Mouse (Mus musculus): ENCODE data around the gene Apoc3.

The Apoc3 gene

DNA sequence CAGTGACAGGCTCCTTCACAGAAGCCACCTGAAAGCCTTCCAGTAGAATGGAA is at the start of gene Apoc3:
Apoc3 (minus strand) TSS at position 41 of the 53 bp plus-strand sequence.
- no peak for DNase-seq

DNA sequence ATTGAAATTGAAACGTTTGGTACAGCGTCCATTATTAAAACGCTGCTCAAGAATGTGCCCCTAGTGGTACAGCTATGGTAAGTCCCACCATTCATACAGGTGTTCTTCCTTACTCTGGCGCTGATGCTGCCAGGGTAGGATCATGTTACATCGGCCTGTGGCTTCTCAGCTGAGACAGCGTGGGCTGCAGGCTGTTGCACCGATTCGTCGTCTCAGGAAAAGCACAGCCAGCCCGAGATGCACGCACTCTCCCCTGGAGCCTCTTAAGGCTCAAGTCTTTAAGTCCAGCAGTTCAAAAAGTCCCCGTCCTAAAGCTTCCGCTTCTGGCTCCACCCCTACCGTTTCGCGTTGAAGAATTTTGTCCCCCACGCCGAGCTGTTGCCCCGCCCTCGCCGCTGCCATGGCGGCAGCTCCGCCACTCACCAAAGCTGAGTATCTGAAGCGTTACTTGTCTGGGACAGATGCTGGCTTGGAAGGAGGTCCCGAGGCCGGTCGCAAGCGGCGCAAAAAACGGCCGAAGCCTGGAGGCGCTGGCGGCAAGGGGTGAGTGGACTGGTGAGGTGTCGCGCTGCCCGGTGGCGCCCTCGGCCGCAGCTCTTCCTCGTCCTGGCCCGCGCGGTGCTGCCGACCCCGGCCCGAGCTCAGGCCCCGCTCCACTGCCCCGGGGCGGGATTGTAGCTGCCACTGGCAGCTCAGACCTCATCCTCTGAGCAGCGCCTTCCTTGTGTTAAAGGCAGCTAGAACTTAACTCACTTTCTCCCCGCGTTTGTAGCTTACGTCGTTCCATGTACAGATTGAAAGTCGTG is 47.4 kb upstream of the Apoc3 start, which contains the start of gene Bud13:
Bud13 (plus strand) TSS at position 378 of the 806 bp plus-strand sequence.
- DNase-seq = peak; percentile 92

DNA sequence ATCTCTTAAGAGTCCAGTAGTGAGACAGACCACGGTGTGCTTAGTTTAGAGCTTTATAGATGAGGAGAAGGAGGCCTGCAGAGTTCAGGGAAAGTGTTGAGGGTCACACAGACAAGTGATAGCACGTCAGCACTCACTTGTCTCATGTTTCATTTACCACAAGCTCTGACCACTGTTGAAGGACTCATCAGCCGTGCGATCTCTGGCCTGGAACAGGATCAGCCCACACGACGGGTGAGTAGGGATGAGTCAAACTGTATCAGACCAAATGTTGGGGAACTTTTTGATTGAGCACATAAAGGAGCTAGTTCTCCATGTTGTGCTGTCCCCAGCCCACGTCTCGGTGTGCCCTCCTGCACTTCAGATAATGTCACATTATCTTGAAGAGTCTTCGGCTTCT is 39.1 kb upstream of the Apoc3 start:
- no peak for DNase-seq

DNA sequence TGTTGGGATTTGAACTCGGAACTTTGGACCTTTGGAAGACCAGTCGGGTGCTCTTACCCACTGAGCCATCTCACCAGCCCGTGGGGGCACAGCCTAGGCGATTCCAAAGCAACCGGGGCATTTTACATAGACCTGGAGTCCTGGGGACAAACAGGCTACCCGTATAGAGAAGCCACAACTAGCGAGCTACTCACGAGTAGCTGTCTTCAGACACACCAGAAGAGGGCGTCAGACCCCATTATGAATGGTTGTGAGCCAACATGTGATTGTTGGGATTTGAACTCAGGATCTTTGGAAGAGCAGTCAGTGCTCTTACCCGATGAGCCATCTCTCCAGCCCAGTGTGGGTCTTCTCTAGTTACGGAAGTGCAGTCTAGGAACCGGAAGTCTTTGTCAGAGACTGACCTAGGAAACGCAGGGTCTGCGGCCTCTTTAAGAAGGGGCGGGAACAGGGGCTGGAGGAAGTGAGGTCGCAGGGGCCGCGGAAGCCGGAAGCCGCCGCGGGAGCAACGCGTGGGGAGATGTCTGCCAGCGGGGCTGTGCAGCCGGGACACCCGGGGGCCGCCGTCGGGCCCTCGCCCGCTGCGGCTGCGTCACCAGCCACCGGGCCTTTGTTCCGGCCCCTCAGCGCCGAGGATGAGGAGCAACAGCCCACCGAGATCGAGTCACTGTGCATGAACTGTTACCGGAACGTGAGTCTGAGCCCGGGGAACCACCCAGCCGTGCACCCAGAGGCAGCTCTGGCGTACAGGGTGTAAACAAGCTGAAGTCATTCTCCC is 37.4 kb upstream of the Apoc3 start, which contains the start of gene Zpr1:
Zpr1 (plus strand) TSS at position 388 of the 778 bp plus-strand sequence.
- DNase-seq = peak; percentile 93

DNA sequence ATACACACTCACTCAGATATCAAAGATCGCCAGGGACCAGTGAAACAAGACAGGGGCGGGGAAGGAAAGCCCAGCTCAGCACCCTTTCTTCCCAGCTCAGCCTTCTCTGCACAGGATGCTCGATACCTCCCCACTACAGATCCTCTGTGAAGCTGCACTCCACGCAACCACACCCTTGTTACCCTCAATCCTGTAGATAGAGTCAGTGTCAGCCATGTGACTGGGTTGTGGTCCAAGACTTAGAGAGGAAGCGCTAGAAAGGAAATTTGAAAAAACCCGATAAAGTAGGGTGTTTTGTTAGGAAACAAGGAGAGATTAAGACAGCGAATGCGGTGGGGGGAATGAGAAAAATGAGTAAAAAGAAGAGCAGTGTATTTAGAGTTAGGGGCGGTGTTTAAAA is 36.6 kb upstream of the Apoc3 start:
- no peak for DNase-seq

DNA sequence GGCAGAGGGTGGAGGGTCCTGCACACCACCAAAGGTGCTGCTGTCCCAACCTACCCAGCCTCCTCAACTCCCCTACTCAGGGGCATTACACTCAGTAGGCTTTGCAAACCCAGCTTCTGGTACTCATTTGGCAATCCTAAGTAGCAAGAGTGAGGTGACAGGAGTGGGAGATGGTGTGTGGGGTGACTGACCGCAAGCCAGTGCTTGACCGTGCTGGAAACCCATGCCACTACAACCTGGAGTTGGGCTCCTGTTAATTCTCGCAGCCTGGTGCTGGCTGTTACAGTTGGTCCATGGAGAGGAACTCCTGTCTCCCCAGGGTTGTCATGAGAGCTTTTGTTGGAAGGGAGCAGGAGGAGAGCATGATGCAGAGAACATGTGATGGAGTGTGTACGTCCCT is 35.3 kb upstream of the Apoc3 start:
- no peak for DNase-seq

DNA sequence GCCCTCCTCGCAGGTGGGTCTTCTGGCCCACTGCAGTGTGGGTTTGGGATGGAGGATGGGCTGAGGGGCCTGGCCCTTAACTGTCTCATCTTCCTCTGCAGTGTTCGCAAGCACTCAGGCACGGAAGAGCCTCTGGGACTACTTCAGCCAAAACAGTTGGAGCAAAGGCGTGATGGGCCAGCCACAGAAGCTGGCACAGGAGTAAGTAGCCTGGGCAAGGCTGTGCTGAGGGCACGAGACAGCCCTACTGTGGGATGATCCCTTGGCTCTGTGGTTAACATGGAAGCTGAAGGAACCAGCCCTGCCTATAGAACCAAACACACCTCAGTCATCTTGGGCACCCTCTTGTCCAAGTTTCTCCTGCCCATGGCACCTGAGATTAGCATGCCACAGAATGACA is 33.7 kb upstream of the Apoc3 start:
- no peak for DNase-seq

DNA sequence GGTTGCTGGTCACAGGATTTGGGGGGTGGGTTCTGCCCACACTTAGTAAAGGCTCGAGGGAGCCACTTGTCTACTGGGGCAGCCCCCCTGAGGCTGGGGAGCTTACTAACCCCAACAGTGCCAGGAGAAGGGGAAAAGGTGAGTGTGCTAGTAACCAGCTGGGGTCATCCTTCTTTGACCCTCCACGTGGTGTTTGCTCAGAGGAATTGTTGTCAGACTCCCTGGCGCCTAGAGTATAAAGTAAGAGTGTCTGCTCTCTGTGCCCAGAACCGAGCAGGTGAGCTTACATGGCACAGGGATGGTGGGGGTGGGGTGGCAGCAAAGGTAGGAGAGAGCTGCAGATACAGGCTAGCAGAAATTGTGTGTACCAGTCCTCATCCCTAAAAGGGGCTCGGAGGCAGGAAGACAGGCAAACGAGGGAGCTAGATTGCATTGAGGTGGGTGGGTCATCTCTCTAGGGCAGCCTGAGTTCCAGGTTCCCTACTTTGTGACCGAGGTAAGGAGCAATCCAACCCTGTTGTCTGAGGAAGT is 33.0 kb upstream of the Apoc3 start, which contains the start of gene Apoa5:
Apoa5 (plus strand) TSS at position 291 of the 531 bp plus-strand sequence.
- no peak for DNase-seq

DNA sequence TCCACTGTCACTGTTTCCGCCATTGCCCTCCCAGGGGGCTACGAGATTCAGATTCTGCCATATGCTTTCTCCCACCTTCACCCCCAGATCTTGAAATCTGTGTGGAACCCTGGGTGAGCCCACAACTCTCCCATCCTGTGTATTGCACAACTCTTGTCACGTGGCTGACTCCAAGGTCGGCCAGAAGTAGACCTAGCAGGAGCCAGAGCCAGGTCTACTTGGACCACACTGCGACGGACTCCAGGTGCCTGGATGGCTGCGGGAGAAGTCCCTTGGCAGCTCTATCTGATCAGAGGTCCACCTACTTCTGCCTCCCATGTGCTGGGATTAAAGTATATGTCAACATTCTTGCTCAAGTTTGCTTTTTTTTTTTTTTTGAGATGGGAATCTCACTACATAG is 25.7 kb upstream of the Apoc3 start:
- no peak for DNase-seq

DNA sequence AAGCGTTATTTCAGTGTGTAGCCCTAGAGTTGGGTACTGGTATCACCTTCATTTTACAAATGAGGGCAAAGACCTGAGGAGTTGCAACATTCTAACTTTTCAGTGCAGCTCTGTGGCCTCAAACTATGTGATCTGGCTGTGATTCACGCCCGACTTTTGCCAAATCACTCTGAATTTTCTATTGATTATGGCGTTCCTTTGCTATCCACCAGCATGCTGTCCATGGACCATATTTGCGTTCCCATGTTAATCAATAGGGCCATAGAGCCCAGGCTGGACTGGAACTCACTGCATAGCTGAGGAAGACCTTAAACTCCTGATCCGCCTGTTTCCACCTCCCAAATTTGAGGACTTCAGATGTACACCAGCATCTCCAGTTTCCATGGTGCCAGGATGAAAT is 23.7 kb upstream of the Apoc3 start:
- DNase-seq = no peak

DNA sequence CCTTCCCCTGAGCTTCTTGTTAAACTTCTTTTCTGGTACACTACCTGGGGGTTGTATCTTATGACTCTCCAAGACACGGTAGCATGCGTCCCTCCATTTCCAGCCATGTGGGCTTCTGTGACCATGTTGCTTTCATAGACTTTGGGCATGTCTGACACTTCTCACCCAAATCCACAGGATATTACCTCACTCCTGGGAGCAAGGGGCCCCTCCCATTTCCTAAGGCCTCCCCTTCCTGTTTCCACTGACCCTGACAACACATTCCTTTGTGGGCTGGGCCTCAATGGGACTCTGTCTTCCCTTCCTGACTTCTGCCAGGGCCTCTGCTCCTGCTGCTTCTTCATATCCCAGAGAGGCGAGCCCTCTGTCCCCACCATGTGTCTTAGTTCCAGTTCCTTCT is 22.1 kb upstream of the Apoc3 start:
- no peak for DNase-seq

DNA sequence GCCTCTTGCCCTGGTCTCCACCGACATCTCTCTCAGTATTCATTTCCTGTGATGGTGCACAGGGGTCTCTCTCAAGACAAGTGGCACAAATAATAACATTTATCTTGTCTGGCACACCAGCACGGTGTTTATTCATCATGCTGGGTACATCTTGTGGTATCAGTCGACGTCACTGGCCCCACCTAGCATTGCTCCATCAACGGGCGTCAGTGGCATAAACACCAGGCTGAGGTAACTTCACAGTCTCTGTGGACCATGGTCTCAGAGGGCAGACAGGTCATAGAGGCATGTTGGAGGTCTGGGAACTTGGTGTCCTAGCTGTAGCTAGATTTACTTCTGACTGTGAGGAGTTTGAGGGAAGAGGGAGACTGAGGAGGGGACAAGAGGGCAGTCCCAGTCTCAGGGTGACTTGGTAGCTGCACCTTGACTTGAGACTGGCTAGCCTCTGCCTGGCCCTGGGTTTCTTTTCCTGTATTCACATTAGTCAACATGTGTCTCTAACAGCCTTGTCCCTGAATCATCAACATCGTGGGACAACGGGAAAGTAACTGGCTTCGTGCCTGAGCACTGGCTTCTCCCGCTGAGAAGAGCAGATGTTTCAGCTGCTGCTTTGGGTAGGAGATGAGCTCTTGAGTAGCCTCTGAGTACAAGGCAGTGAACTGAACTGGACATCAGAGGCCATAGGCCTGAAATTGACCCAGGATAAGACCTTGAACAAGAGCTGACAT is 21.4 kb upstream of the Apoc3 start:
- DNase-seq = no peak

DNA sequence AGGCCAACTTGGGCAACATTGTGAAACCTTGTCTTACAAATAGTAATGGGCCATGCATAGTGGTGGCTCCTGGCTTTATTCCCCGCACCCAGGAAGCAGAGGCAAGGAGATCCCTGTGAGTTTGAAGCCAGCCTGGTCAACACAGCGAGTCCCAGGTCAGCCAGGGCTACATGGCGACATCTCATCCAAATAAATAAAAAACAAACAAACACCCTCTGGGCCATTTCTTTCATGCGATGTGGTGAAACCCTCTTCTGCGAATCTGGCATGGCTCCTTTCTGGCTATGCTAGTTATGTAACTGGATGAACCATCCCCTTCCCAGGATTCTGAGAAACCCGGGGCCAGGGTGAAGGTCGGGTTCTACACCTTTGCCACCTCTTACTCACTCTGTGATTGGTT is 20.7 kb upstream of the Apoc3 start:
- DNase-seq = no peak

DNA sequence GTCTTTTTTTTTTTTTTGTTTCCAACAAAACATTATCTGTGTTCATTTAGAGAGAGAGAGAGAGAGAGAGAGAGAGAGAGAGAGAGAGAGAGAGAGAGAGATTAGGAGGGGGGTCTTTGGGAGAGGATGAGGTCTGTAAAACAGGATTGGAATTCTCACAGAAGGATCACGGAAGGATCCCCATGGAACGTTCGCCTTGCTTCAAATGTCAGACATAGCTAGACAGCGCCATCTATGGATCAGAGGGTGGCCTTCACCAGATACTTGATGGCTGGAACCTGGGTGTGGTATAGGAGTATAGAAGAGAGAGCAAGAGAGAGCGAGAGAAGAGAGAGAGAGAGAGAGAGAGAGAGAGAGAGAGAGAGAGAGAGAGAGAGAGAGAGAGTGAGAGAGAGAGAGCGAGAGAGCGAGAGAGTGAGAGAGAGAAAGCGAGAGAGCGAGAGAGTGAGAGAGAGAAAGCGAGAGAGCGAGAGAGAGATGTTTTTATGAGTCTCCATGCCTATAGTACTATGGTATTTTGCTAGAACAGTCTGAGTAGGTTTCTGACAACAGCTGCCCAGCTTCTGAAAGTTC is 11.4 kb upstream of the Apoc3 start:
- DNase-seq = peak; percentile 70

DNA sequence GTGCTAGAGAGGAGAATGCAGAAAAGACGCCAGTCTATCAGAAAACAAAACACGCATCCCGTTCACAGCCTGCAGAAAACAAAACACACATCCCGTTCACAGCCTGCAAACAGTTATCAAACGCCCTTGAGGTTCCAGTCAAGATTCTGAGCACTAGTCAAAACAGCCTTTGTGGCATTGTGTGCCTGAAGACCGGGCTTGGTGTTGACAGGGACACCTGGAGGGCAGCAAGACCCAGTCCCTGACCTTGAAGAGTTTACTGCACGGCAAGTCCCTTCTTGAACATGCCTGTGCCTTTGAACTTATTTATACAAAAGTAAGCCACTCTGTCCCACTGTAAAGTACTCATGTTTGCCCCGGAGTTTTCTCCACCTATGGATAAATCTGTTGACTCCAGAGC is 8.1 kb upstream of the Apoc3 start:
- DNase-seq = no peak

DNA sequence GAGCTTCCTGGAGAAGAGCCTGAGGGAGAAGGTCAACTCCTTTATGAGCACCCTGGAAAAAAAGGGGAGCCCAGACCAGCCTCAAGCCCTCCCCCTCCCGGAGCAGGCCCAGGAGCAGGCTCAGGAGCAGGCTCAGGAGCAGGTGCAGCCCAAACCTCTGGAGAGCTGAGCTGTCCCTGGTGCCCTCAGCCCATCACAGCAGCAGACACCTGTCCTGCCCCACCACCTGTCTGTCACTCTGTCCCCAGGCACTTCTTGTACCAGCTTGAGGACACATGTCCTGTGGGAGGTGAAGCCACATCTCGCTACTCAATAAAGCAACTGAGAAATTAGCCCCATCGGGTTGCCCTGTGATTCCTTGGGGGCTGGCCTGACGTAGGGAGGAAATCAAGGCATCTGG is 7.7 kb upstream of the Apoc3 start:
- no peak for DNase-seq

DNA sequence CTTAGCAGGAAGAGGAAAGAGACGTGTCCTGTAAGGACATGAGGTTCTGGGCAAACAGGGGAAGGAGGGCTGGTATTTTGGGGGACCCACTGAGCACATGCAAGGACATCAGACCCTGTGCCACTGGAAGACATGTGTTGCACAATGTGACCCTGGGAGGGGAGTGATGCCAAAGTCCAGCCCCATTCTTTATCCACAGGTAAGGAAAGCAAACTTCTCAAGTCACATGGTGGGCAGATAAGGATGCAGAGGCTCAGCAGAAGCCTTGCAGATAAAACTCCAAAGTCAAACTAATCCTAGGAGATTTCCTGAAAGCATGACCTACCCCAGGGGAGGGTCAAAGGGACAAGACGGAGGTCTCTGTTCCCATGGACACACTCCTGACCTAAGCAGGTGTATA is 6.4 kb upstream of the Apoc3 start:
- DNase-seq = no peak

DNA sequence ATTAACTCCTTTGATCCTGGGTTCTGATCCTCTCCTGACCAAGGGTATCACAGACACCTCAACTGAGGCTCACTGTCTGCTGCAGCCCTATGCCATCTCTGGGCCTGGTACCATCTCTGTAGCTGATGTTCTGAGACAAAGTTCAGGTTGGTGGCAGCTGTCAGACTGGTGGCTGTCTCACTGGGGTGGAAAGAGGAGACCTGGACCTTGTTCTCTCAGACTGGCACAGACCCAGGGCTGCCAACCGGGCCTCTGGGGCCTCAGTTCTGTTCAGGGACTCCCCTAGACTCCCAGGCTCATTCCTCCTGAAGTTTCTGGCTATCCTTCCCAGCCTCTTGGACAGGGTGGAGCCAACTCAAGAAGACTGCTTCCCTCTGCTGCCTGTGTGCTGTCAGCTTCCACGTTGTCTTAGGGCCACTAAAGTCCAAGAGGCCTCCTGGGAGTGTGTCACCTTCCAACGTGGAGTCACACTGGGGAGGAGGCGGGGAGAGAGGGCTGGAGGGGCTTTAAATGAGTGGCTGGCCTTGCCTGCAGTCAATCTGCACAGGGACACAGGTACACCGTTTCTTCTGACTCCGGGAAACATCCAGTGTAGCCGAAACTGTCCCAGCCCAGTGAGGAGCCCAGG is 5.2 kb upstream of the Apoc3 start, which contains the start of gene Apoa4:
Apoa4 (plus strand) TSS at position 171 of the 628 bp plus-strand sequence.
- DNase-seq = no peak

DNA sequence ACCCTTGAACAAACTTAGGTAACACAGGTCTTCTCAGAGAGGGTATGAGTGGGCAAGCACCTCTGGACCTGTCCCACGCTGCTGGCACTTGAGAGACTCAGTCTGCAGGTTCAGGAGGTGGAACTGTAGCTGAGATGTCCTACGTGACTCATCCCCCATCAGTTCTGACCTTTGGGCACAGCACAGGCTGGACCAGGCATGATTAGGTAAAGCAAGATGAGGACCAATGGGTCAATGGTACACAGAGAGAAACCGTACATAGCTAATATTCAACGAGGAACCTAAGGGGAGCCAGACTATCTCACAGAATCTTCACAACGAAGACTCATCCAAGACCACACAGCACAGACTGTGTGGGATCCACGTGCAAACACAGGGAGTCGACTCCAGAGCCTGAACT is 3.4 kb upstream of the Apoc3 start:
- DNase-seq = no peak

DNA sequence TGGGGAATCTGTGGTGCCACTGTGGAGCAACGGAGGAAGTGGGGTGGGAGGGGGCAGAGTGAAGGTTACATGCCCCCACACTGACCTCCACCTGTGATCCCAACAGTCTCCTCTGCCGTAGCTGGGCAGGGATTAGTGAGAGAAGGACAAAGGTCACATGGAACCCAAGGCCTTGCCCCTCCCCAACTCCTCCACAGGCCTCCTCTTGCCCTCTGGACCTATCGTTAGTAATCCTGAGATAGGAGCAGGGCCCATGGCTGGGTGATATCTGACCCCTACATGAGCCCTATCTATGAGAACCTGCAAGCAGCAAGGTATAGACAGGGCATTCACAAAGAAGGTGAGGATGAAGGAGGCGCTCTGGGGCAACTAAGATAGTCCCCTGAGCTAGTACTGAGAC is 213 bp upstream of the Apoc3 start:
- no peak for DNase-seq

DNA sequence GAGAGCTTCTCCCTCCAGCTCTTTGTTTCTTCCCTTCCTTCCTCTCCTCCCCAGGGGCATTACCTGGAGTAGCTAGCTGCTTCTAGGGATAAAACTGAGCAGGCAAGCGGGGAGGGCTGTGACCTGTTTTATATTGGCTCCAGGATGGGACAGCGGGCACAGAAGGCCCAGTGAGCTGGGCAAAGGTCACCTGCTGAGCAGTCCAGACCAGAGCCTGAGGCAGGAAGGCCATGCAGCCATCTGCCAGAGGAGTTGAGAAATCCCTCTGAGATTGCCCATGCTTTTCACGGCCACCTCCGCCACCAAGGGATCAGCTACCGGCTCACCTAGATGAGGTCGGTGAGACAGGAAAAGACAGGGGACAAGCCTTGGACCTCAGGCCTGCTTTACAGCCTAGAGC is 240 bp downstream of the Apoc3 start:
- no peak for DNase-seq

DNA sequence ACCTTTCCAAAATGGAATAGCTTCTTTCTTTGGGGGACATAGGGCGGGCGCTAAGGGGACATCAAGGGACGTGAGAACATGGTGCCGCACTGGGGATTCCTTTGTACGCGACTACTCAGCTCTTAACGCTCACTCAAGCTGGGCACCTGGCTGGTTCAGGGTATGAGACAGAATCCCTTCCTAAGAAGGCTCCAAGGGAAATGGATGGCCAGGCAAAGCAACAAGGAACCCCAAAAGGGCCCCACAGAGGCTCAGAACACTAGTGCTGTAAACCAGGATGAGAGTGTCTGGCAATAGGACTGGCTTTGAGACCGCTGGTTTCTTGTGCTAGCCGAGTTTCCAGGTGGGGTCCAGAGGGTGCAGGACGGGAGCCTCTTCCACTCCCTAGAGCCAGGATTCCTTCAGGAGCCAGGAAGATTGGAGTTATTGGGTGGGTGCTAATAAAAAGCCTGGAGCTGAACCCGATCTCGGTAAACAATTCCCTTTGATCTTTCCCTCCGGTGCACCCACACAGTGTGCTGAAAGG is 4.9 kb downstream of the Apoc3 start:
- DNase-seq = no peak

Measured in right cerebral cortex, adult 18-20 months (tissue).